Mouse (Mus musculus) layer of hippocampus, adult 11-12 months (tissue): ENCODE results near the gene Tmem199.

Experiments used
- DNase-seq: peaks from one replicate; pipeline ENCODE4 v3.0.0; 2022; ENCODE audit warnings: low spot score

The Tmem199 gene

GRCm38 (mm10) chr11:78475289-78475688 lies 36.7 kb downstream of the Tmem199 start:
- no peak for DNase-seq

- no peak for DNase-seq
Observed at GRCm38 (mm10) chr11:78471326-78472103, 40.5 kb downstream of the Tmem199 start.

- DNase-seq = no peak
Observed at GRCm38 (mm10) chr11:78467932-78468331, 44.0 kb downstream of the Tmem199 start.

- DNase-seq = no peak
Observed at GRCm38 (mm10) chr11:78467515-78467914, 44.5 kb downstream of the Tmem199 start.

- DNase-seq = no peak
Observed at GRCm38 (mm10) chr11:78466242-78466912, 45.6 kb downstream of the Tmem199 start.

- peak; percentile 79 for DNase-seq
Observed at GRCm38 (mm10) chr11:78465568-78466180, 46.3 kb downstream of the Tmem199 start, which contains the start of gene Slc46a1. Gene Slc46a1 (plus strand): TSS chr11:78465697.

- no peak for DNase-seq
Observed at GRCm38 (mm10) chr11:78465116-78465515, 46.9 kb downstream of the Tmem199 start.

GRCm38 (mm10) chr11:78463286-78464036 lies 48.5 kb downstream of the Tmem199 start:
- DNase-seq = no peak

GRCm38 (mm10) chr11:78462669-78463068 lies 49.3 kb downstream of the Tmem199 start:
- DNase-seq = no peak

GRCm38 (mm10) chr11:78461894-78462293 lies 50.1 kb downstream of the Tmem199 start:
- no peak for DNase-seq

- no peak for DNase-seq
Observed at GRCm38 (mm10) chr11:78458740-78459139, 53.2 kb downstream of the Tmem199 start.
